Mouse (Mus musculus): Measurements from ENCODE around the gene Lin7a.

The Lin7a gene

DNA sequence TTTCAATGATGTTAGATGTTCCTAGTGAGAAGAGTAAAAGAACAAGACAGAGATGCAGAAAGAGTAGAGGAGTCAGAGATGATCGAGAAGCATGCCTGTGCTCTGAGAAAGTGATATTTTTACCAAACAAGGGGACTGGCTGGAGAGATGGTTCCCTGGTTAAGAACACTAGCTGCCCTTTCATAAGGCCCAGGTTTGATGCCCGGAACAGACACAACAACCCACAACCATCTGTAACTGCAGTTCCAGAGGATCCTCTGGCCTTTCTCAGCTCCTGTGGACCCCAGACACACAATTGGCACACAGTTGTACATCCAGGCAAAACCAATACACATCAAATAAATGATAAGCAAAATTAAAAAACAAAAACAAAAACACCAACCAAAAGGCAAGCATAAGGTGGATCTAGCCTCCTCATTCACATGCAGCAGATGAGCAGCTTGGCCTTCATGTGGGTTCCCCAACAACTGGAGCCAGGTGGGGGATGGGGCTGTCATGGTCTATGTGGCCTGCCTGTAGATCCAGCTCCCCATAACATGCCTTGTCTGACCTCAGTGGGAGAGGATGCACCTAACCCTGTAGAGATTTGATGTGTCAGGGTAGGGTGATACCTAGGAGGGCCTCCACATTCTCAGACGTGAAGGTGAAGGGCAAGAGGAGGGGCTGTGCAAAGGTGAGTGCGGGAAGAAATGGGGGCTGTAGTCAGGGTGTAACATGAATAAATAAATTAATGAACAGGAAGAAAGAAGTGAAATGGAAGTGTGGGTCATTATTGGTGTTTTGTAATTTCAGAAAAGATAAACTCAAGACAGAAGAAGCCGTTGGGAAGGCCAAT, 178.2 kb downstream of the Lin7a start:
- DNase-seq (ENCODE audit: low spot score in 2 of 2): no peak

DNA sequence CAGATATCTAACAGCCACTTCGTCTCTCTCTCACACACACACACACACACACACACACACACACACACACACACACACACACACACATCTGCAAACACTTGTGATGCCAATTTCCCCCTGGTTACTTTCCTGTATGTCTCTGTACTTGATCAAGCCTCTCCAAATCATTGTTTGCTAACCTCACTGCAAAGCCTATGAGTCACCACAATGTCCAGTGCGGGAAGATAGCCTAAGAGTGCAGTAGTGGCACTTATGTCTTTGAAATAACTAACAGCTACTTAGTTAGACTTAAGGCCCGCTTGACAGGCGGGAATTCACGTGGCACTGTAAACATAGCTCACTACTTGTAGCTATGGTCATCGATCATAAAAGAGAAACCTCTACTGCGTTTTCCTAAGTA, 196.3 kb downstream of the Lin7a start:
- no peak for DNase-seq (ENCODE audit: low spot score in 2 of 2)

All from heart, adult 9 months (tissue).